Mouse (Mus musculus): Measurements from ENCODE around the gene Pde1c.

Pde1c gene

DNA sequence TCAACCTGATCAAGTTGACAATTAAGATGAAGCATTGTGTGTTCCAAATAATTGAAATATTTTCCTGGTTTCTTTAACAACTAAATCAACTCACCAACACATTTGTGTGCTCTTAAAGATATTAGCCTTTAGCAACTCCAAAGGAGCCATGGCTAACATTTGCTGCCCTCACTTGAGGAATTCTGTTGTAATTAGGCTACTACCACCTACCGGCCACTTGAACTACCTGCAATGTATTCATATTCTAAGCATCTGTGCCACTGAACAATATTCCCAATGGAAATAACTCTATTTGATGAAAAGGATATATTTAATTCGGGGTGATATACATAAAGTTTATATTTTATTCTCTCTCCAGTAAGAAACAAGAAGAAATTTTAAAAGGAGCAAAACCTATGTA, 121.0 kb downstream of the Pde1c start:
- no peak for DNase-seq (ENCODE audit: low spot score in 2 of 2)

DNA sequence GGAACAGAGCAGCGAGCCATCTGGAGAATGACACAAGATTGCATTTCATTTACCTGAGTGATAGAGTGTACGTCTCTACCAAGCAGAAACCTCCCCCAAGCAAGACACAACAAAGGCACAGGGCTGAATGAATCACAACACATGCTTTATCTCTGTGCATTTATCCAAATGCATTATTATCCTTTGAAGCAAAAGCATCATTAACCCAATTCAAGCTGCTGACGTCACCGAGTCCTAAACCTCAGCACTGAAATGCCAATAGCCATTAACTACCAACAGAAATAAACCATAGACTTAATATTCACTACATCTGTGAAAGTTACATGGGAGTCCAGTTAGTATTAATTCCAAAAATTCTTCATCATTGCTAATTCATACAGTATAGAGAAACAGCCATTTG, 127.4 kb downstream of the Pde1c start:
- DNase-seq (ENCODE audit: low spot score in 2 of 2) = no peak

DNA sequence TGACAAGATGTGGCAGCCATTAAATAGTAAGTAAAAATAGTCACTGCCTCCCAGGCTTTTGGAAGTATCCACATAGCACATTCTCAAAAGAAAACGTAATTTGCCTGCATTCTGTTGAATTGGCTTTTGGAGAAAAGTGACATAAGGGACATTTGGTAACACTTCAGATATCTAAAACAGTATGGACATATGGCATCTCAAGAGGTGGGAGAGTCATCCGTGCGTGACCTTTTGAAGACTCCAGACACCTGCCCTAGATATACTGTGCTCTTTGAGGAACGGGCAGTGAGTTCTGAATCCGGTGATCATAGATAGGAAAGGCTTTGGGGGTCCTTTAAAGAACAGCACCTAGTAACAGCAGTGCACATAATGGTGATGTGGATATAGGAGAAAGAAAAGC, 143.1 kb downstream of the Pde1c start:
- DNase-seq (ENCODE audit: low spot score in 2 of 2) = no peak

DNA sequence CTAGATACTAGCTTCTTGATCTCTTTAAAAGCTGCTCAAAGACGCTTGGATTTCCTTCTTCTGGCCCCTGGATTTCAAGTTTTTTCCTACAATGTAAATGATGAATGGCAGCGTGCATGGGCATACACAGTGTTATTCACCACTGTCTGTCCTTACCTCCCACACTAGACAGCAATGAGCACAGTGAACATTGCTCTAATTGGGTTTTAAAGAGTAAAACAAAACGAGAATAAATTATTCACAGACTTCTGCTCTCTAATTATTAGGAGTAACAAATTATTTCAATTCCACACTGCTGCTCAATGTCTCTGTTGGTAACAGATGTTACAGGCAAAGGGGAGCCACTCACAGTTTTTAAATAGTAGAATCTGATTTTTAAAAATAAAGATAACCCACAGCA, 146.0 kb downstream of the Pde1c start:
- DNase-seq (ENCODE audit: low spot score in 2 of 2) = no peak

DNA sequence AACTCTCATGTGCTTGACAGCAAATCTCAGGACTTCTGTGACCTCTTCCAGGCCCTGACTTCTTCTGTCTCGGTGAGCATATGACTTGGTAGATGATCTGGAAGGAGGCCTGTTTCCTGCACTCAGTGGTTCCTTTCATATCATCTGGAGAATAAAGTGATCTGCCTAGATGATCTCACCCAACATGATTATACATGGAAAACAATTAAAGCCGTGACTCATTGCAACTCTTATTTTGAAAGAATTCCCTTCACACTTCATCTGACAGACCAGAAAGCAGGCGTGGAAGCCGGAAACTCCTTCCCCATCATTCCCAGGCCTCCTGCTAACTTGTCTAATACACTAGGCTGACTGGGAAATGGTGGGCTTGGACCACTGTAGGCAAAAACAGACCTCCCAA, 152.7 kb downstream of the Pde1c start:
- DNase-seq (ENCODE audit: low spot score in 2 of 2) = no peak

DNA sequence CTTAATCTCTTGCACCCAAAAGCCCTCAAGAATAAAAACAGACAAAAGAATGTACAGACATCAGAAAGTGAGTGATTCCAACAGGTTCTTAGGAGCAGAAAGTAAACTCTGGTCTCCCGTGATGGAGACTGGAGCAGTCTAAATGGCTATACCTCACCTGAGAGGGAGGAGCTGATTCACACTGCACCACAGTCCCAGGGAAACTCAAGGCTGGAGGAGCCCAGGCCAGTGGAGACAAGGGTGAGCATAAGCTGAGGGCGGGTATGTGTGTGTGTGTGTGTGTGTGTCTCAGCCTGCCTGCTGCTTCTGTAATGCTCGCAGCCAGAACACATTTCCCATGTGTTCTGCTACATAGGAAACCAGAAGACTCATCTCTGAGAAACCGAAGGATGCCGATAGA, 179.7 kb downstream of the Pde1c start:
- DNase-seq (ENCODE audit: low spot score in 2 of 2) = no peak

DNA sequence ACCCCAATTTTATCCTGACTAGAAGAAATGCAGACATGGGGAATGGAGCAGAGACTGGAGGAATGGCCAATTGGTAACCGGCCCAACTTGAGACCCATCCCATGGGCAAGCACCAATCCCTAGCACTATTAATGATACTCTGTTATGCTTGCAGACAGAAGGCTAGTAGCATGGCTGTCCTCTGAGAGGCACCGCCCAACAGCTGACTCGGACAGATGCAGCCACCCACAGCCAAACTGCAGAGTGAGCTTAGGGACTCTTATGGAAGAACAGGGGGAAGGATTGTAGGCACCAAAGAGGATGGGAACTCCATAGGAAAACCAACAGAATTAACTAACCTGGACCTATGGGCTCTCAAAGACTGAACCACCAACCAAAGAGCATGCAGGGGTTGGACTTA, 192.5 kb downstream of the Pde1c start:
- DNase-seq (ENCODE audit: low spot score in 2 of 2) = no peak

DNA sequence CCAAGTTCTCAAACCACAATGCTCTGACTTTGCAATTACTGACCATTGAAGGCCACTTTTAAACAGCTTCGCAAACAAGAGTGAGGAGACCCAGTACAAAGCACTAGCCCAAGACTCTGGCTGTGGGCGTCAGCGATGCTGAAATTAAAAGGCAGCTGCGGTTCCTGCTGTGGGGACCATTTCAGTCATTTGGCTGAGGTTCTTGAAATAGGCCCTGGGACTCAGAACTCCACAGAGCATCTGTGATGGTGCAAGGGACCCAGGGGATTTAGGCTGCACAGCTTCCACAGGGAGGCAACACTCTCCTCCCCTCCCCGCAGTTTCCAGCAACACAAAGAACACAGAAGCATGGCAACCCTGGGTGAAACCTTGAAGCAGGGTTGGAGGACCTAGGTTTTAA, 194.7 kb downstream of the Pde1c start:
- DNase-seq (ENCODE audit: low spot score in 2 of 2) = no peak

DNA sequence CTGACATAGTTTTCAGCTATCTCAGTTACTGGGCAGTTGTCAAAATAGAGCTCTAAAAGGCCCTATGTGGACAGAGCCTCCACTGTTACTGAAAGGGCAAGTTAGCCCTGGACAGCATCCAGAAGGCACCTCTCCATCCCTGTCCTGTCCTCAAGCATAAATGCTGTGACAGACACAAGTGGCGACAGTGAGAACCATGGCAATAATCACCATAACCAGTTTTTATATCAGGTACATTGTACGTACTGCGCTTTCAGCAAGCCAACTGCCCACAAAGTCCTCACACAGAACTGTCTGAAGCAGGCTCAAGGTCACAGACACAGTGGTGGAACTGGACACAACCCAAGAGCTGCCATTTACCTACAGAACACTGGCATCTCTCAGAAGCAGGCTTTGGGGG, 195.2 kb downstream of the Pde1c start:
- no peak for DNase-seq (ENCODE audit: low spot score in 2 of 2)

DNA sequence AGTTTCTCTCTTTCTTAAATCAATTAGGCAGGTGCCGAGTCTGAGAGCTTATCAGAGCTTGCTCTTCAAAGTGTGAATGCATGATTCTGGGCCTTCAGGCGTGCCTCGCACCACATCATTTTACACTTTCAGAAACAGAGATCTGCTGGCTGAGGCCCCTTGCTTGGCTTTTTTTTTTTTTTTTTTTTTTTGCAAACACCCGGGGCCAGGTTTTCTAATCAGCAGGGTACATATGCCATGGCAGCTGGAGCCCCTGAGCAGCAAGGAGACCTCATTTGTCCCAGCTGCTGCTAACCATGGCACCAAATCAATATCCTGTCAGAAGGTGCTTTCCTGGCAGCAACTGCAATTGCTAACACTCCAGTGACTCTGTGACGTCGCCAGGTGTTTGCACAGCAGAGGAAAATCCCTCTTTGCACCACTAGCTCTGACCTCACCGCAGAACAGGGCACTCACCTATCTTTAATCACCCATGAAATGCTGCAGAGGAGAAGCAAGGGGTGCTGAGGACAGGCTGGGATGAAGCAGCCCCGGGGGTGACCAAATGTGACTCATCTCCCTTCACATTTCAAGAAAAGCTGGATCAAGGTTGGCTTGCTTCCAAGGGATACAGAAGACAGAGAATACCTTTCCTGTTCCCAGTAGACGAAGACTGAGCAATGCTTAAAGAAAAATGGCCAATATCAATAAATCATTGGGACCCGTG, 195.7 kb downstream of the Pde1c start:
- DNase-seq (ENCODE audit: low spot score in 2 of 2) = no peak

DNA sequence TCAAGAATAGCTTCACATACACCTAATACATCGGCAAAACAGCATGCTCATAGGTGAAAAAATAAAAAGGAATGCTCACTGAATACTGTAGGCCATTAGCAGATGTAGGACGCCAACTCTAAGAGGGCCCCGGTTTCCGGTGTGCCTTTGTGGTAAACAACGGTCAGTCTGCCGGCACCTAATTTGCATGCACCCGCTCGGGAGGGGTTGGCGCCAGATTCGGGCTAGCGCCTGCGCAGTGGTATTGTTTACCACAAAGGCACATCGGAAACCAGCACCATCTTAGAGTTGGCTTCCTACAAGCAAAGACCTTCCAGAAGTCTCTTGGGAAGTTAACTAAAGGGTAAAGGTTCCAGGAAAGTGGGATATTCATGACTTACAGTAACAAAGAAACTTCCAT, 199.4 kb downstream of the Pde1c start:
- no peak for DNase-seq (ENCODE audit: low spot score in 2 of 2)

DNA sequence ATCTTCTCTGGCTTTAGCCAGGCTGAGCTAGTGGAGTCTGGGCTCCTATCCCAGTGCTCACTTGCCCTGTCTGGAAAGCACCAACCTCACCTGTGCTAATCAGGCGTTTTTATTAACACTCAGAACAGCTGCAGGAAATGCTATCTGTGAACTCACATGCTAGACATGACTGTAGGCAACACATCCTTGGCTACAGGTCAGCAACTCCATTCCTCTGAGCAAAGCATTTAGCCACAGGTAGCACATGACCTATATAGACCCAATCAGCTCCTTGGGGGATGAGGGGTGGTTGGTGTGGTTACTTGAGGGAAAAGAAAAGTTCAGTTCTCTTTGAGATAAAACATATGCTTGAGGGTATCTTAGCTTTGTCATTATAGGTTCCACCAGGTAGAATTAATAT, 200.8 kb downstream of the Pde1c start:
- no peak for DNase-seq (ENCODE audit: low spot score in 2 of 2)

DNA sequence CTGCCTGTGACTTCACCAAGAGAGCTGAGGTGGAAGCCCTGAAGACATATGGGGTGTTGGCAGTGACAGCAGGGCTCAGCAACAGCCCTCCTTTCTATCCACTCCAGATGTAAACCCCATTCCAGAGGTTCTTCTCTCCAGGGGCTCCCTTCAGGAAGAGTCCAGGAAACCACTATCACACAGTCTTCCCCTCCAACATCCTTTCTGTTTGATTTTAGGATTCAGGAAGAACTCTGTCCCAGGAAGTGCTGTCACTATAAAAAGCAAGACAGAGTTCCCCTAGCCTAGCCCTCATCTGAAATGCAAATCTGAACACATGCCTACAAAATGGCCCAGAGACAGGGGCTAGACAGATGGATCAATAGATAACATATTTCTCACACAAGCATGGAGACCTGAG, 201.6 kb downstream of the Pde1c start:
- DNase-seq (ENCODE audit: low spot score in 2 of 2) = no peak

DNA sequence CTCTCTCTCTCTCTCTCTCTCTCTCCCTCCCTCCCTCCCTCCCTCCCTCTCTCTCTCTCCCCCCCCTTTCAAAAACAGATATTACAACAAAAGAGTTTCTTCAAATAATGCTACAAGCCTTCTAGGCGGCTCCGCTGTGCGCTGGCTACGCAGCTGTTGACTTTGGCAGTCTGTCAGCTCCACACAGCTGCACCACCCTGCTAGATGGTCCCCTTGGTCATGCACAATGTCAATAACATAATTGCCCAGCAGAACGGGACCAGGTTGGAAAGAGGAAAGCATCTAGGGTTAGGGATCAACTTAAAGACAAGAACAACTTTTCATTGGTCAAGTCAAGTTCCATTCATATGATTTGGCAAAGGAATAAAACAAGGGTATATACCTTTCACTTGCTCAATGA, 206.3 kb downstream of the Pde1c start:
- no peak for DNase-seq (ENCODE audit: low spot score in 2 of 2)

DNA sequence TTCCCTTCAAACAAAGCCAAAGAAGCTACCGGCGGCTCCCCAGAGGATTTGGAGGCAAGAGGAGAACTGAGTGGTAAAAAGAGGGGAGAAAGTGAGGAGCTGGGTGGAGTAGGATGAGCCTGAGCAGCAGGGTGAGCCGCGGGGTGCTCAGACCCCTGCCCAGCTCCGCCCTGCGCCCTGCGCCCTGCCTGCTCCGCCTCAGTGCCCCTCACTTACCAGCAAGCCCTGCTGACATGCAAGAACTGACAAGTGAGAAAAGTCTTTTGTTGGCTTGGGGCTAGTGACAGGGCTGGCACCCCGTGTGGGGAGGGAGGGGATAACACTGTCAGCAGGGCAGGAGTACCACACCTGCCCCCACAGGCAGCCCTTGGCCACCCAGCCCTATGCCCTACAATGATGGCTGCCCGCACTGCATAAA, 206.8 kb downstream of the Pde1c start:
- no peak for DNase-seq (ENCODE audit: low spot score in 2 of 2)

DNA sequence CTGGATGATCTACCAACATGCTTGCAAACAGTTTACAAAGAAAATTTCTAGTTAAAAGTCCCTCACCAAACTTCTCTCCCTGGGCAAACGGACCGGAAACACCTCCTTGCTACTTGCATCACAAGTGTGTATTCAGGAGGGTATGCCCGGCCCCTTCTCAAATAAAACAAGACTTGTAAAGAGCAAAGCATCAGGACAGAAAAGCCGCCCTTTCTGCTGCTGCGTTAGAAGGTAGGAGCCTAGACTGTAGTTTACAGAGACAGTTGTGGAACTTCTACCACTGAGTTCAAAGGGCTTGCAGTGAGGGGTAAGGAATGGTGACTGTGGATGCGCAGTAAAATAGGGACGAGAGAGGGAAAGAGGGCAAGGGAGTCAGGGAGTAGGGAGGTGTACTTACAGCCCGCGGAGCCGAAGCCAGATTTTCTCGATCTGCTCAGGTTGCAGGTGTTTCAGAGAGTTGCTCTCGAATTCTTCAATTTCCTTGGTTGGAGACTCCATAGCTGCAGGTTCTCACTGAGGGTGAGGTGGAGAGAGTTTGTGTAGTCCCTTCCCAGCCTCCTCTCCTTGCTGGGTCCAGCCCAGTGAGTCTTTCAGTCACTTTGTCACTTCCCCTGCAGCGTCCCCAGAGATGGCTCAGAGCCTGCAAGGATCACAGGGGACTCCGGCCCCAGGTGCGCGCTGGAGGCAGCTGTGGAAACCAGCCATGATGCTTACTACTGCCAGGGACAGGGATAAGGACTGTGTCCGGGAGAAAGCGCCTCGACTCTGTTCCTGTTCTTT, 207.4 kb downstream of the Pde1c start:
- no peak for DNase-seq (ENCODE audit: low spot score in 2 of 2)

DNA sequence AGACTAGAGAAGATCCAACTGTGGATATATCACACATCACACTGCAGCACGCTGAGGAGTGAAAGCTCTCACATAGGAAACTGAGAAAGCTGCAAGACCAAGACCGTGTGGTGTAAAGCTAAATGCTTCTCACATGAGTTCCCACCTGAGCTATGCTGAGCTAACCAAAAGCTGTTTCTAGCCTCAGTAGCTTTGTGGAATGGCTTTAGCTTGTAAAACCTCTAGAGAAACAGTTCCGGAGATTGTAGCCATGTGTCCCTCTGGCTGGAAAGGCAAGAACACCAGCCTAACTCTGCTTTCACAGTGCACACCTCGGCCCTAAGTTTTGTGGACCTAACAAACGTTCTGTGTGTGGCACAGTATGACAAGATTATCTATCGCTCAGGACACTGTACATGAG, 208.8 kb downstream of the Pde1c start:
- no peak for DNase-seq (ENCODE audit: low spot score in 2 of 2)

DNA sequence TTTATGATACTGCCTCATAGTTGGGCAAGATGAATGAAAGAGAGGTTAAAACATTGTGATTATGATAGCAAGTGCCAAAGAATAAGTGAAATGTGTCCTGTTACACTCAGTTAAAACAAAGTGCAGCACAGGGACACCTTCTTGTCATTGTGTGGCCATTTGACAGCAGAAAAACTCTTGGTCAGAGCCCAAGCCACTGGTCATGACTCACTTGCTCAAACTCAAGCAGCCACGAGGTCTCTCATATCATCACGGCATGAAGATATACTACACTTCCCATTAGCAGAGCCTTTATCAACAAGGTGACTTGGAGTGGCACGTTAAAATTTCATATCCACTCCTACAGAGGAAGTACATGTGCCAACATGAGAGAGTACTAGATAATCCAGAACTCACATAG, 209.8 kb downstream of the Pde1c start:
- no peak for DNase-seq (ENCODE audit: low spot score in 2 of 2)

DNA sequence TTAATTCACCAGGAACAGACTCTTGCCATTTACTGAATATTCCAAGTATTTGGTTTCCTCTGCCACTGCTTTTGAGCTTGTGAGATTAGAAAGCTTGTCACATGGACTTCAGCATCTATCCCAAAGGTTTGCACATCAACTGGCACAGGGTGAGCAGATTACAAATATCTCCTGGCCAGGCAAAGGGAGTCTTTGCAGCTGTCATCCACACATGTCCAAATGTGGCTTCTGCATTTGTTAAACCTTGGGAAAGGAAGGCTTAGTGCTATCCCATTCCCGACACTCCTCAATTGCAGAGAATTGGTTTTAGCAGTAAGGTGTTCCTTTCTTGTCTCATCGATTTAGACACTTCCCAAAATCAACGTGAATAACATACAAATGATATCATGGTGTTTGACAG, 221.7 kb downstream of the Pde1c start:
- no peak for DNase-seq (ENCODE audit: low spot score in 2 of 2)

DNA sequence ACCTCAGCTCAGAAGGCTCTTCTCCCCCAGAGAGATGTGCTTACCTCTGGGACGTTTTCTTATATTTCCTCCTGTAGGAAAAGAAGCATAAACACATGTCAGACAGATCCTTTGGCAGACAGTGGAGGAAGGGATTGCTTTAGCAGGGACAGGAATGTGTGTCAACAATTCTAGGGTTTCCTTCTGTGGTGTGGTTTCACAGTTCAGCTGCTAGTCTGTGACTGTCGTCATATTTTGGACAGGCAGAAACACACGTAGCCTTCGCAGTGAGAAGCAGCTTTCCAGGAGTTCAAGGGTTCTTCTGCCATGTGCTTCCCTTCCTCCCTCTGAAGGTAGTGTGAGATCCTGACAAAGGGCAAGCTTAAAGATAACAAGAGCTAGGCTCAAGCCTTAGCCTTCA, 223.8 kb downstream of the Pde1c start:
- no peak for DNase-seq (ENCODE audit: low spot score in 2 of 2)

DNA sequence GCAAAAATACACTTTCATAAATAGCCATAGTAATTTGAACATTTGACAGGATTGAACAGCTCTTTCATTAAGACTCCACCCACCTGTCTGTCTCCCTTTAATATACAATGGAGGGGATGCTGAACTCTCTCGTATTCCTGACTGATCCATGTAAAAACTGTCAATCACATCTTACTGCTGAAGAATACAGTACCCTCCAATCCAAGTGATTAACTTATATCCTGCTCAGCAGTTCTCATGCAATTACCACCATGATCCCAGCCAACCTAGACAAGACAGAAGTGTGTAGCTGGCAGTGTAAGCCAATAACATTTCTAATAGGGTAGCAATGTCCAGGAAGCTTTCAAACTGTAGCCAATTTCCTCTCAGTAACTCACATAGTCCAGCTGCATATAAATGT, 226.9 kb downstream of the Pde1c start:
- no peak for DNase-seq (ENCODE audit: low spot score in 2 of 2)

DNA sequence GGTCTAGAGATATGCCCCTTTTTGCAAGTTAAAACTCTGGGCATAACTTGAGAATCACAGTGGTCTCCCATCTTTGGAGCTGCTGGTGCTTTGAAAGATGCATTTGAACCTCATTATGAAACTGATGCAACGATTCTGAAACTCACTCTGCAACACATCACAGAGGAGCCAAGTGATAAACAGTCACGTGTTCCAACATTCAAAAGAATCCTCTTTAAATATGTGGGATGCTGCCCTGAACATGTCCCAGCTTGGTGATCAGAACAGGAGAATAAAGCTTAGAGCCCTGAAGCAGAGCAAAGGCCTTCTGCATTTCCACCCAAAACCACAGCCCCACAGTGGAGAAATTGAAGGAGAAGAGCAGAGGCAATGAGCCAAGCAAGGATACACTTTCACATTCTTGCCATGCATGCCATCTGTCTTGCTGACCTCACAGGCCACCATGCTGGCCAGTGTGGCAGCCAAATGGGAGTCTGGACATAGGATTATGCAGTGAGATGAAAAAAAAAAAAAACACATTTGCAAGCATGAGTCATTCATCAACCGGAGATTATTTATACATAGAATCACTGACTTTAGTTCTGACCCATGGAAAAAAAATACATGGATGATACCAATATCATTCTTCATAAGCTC, 233.0 kb downstream of the Pde1c start:
- no peak for DNase-seq (ENCODE audit: low spot score in 2 of 2)

DNA sequence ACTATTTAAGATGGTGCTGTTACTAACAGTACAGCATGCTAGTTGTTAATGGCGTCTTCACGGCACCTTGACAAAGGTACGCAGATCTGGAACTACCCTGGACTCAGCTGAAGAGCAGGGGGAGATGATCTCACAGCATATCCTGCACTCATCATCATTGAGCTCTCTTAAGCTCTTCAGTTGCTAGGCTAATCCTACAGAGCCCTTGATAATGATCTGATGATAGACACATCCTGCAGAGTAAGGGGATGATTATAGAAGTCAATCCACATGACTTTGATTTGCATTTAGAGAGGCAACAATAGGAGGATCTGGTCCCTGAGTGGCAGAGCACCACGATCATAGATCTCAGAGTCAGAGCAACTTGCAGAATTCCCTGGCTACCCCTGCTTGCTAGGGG, 236.8 kb downstream of the Pde1c start:
- DNase-seq (ENCODE audit: low spot score in 2 of 2) = no peak
